Mouse (Mus musculus): ENCODE data around the gene Eml5. TPM values are rescaled to one million over a fixed set of nuclear protein-coding genes. Genes with fewer than 3 reads are reported as not detected.

Eml5 gene
- total RNA-seq (2021), result 1 to 10 TPM; 7.6 to 9.0 TPM

GRCm38 (mm10) chr12:98900881-98901801, at the start of gene Eml5:
TSS of gene Eml5 (minus strand) at chr12:98901484.
- DNase-seq, result peak; percentile 81

GRCm38 (mm10) chr12:98932856-98933255, 31.6 kb upstream of the Eml5 start:
- DNase-seq, result no peak

- no peak for DNase-seq
Measured at GRCm38 (mm10) chr12:98932441-98932840, 31.2 kb upstream of the Eml5 start.

- no peak for DNase-seq
Measured at GRCm38 (mm10) chr12:98931174-98931573, 29.9 kb upstream of the Eml5 start.

- peak; percentile 84 for DNase-seq
Measured at GRCm38 (mm10) chr12:98920194-98920991, 19.1 kb upstream of the Eml5 start, which contains the start of gene Ttc8. TSS of gene Ttc8 (plus strand) at chr12:98920574.

GRCm38 (mm10) chr12:98910096-98910495, 8.8 kb upstream of the Eml5 start:
- DNase-seq, result peak; percentile 16

GRCm38 (mm10) chr12:98905466-98905865, 4.2 kb upstream of the Eml5 start:
- DNase-seq, result no peak

- no peak for DNase-seq
Measured at GRCm38 (mm10) chr12:98900341-98900880, 873 bp downstream of the Eml5 start.

GRCm38 (mm10) chr12:98899676-98900075, 1.6 kb downstream of the Eml5 start:
- DNase-seq, result no peak

GRCm38 (mm10) chr12:98896761-98897160, 4.5 kb downstream of the Eml5 start:
- no peak for DNase-seq

GRCm38 (mm10) chr12:98884515-98884914, 16.8 kb downstream of the Eml5 start:
- DNase-seq, result no peak

GRCm38 (mm10) chr12:98881796-98882195, 19.5 kb downstream of the Eml5 start:
- DNase-seq, result peak; percentile 52

- DNase-seq, result no peak
Measured at GRCm38 (mm10) chr12:98878693-98879092, 22.6 kb downstream of the Eml5 start.

- no peak for DNase-seq
Measured at GRCm38 (mm10) chr12:98875216-98875615, 26.1 kb downstream of the Eml5 start.

- no peak for DNase-seq
Measured at GRCm38 (mm10) chr12:98872836-98873235, 28.4 kb downstream of the Eml5 start.

- no peak for DNase-seq
Measured at GRCm38 (mm10) chr12:98863436-98863835, 37.8 kb downstream of the Eml5 start.

- DNase-seq, result no peak
Measured at GRCm38 (mm10) chr12:98860316-98860715, 41.0 kb downstream of the Eml5 start.

GRCm38 (mm10) chr12:98850767-98851166, 50.5 kb downstream of the Eml5 start:
- peak; percentile 61 for DNase-seq

- DNase-seq, result no peak
Measured at GRCm38 (mm10) chr12:98844774-98845173, 56.5 kb downstream of the Eml5 start.

GRCm38 (mm10) chr12:98840135-98840534, 61.1 kb downstream of the Eml5 start:
- no peak for DNase-seq

GRCm38 (mm10) chr12:98837940-98838339, 63.3 kb downstream of the Eml5 start:
- DNase-seq, result no peak

GRCm38 (mm10) chr12:98835466-98835865, 65.8 kb downstream of the Eml5 start:
- DNase-seq, result no peak

GRCm38 (mm10) chr12:98834879-98835278, 66.4 kb downstream of the Eml5 start:
- DNase-seq, result no peak

Data from heart, postnatal 4 days (tissue).